Mouse (Mus musculus) gastrocnemius, adult 2 months (tissue): ENCODE data around the gene Fam160a1. TPM values are rescaled to one million over a fixed set of nuclear protein-coding genes. Genes with fewer than 3 reads are reported as not detected.

Experiments used
- DNase-seq: peaks from one replicate; pipeline ENCODE4 v3.0.0; 2022
- H3K27ac ChIP-seq: fragments of 200-600 bp; 2 replicates; pipeline ENCODE4 v1.8.1; 2022; ENCODE audit warnings: mild to moderate bottlenecking
- H3K4me3 ChIP-seq: fragments of 200-600 bp; 2 replicates; pipeline ENCODE4 v1.8.1; 2022; ENCODE audit warnings: mild to moderate bottlenecking, moderate library complexity
- CTCF ChIP-seq: fragments of 200-600 bp; IDR thresholded peaks from 2 replicates; pipeline ENCODE4 v1.8.1; 2022; ENCODE audit warnings: antibody characterized with exemption, mild to moderate bottlenecking, moderate library complexity
- intact Hi-C: fragments of 180-260 bp; cut with DNase I; formaldehyde crosslinking; loops from one replicate; pipeline ENCODE4 v1.15.1; 2025
- total RNA-seq, 2 experiments: library from RNA; stranded (reverse); gene quantifications; 2 replicates each; pipeline ENCODE4 v1.2.3; 2021

Fam160a1 gene
- total RNA-seq, 2 experiments from 2014 or later = 54.3 to 56.8 TPM

DNA sequence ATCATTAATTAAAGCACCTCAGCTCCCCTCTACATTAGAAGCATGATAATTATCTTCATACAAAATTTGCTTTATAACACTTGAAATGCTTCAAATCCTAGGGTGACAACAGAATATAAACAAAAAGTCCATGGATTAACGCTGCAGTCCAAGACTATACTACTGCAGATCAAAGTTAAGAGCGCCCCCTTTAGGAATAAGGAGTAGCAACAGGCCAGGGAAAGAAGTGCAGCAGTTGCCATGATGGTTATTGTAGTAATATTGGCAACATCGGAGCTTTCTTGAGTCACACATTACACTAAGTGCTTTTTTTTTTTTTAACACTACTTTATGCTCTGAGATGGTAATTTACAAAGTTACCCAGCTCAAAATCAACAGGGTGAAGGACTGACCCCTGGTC lies 43.7 kb downstream of the Fam160a1 start:
- Histone ChIP-seq H3K27ac (no peak overlapping the region), H3K4me3 (no peak overlapping the region)
- intact Hi-C loops = no loop called here
- DNase-seq = no peak
- TF ChIP-seq CTCF = peak; percentile 33; the same call in 1 of the 2 replicates

GRCm38 (mm10) chr3:85764937-85765337 lies 52.2 kb downstream of the Fam160a1 start:
- Histone ChIP-seq H3K27ac (peak overlapping the region; percentile 40), H3K4me3 (no peak overlapping the region)
- DNase-seq = no peak
- no peak for TF ChIP-seq CTCF
- intact Hi-C loops = no loop called here

GRCm38 (mm10) chr3:85764008-85764834 lies 52.9 kb downstream of the Fam160a1 start:
- intact Hi-C loops = no loop called here
- H3K27ac ChIP-seq = no peak overlapping the region
- H3K4me3 ChIP-seq = no peak overlapping the region
- DNase-seq = no peak
- TF ChIP-seq CTCF = no peak

- Histone ChIP-seq H3K27ac (no peak overlapping the region), H3K4me3 (no peak overlapping the region)
- intact Hi-C loops = no loop called here
- no peak for TF ChIP-seq CTCF
- no peak for DNase-seq
Measured at GRCm38 (mm10) chr3:85757944-85758343, 59.1 kb downstream of the Fam160a1 start.

- intact Hi-C loops = no loop called here
- Histone ChIP-seq H3K4me3 (no peak overlapping the region), H3K27ac (no peak overlapping the region)
- TF ChIP-seq CTCF = no peak
- no peak for DNase-seq
Measured at GRCm38 (mm10) chr3:85757435-85757834, 59.7 kb downstream of the Fam160a1 start.

GRCm38 (mm10) chr3:85749348-85749747 lies 67.7 kb downstream of the Fam160a1 start:
- Histone ChIP-seq H3K27ac (no peak overlapping the region), H3K4me3 (no peak overlapping the region)
- intact Hi-C loops = no loop called here
- no peak for DNase-seq
- no peak for TF ChIP-seq CTCF

- no peak overlapping the region for H3K4me3 ChIP-seq
- DNase-seq = no peak
- intact Hi-C loops = no loop called here
- no peak overlapping the region for H3K27ac ChIP-seq
- TF ChIP-seq CTCF = no peak
Measured at GRCm38 (mm10) chr3:85748863-85749262, 68.2 kb downstream of the Fam160a1 start.

GRCm38 (mm10) chr3:85746116-85746515 lies 71.0 kb downstream of the Fam160a1 start:
- no peak for TF ChIP-seq CTCF
- intact Hi-C loops = no loop called here
- H3K27ac ChIP-seq = no peak overlapping the region
- no peak overlapping the region for H3K4me3 ChIP-seq
- DNase-seq = no peak

DNA sequence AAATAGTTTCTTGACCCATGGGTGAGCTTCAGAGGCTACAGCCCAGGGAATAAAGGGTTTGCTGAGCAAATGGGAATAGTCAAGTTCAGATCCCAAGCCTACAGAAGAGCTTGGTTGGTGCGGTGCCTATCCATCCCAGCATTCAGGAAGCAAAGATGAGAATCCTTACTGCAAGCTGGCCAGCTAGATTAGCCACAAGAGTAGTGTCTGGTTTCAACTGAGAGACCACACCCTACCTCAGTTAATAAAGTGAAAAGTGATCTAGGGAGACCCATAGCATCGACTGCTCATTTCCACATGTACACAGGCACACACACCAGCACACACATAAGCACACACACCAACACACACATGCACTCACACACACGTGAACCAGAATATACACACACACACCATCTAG lies 75.3 kb downstream of the Fam160a1 start:
- intact Hi-C loops = no loop called here
- TF ChIP-seq CTCF = no peak
- DNase-seq = no peak
- Histone ChIP-seq H3K4me3 (no peak overlapping the region), H3K27ac (no peak overlapping the region)

DNA sequence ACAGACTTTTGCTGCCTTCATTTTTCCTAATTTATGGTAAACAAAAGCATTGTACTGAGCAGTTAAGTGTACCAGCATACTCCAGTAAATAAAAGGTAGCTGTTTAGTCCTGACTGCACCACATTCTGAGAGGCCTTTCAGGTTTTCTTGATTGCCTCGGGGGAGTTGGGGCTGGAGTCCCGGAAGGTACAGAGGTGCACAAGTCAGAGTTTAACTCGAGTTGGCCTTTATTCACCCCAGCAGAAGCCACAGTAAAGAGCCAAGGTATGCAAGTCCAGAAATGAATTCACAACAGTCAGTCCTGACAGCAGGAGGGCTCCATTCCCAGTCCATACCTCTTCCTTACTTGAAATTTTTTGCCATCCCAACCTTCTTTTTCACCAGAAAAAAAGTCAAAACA lies 78.5 kb downstream of the Fam160a1 start:
- Histone ChIP-seq H3K4me3 (no peak overlapping the region), H3K27ac (no peak overlapping the region)
- no peak for TF ChIP-seq CTCF
- DNase-seq = no peak
- intact Hi-C loops = no loop called here

DNA sequence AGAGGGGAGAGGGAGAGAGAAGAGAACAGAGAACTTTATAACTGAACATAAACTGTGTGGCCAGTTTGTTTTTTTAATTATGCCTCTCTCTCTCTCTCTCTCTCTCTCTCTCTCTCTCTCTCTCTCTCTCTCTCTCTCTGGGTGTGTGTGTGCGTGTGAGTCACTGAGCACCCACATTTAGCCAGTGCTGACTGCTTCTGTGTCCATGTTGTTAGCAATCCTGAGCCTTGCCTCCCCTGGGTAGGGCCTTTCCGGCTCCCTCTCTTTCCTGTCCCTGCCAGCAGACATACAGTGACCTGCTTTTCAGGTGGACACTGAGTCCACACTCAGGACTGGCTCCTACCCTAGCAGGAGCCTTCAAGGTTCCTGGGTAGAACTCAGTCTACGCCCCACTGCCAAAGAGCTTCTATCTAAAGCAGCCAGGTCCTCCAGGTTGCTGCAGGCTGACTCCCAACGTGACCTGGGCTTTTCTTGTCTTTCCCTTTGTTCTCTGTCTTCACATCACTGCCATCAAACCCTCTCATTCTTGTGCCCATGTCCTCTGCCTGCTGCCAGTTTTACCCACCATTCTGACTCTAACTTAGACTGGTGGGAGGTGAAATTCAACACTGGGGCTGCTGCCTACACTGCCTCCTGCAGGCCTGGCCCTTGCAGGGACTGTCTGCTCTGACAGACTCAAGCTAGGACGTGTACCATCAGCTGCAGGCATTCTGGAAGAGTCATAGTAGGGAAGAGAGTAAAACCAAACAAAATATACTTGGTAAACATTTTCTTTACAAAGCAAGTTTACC lies 83.0 kb downstream of the Fam160a1 start:
- Histone ChIP-seq H3K27ac (no peak overlapping the region; the same call in 1 of the 2 replicates), H3K4me3 (no peak overlapping the region)
- intact Hi-C loops = no loop called here
- TF ChIP-seq CTCF = no peak
- DNase-seq = no peak

DNA sequence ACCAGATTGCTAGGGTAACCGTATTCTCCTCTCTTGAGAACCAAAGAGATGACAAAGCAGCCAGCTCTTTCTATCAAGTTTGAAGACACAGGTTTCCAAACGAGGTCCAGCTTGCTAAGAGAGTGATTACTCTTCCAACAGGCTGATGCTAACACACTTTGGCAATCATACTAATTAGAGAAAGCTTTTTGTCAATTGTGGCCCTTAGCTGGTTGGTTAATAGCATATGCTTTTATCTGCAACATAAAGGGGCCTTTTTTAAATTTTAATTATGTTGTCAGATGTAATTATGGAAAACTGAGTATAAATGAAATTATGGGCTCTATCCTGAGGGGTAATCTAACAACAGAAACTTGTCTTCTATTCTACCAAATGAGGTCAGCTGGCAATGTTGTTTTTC lies 89.9 kb downstream of the Fam160a1 start:
- intact Hi-C loops = no loop called here
- DNase-seq = no peak
- TF ChIP-seq CTCF = no peak

DNA sequence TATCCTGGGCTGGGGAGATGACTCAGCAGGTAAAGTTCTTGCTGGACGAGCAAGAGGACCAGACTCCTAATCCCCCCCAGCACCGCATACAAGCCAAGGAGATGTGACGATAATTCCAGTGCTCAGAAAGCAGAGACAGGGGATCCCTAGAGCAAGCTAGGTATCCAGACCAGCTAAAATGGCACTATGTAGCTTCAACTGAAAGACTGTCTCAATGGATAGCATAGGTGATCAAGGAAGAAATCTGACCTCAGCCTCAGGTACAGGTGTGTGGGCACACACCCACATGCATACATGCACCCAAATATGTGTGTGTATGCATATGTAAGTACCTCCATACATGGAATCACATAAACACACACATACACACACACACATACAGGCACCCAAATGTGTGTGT lies 91.1 kb downstream of the Fam160a1 start:
- DNase-seq = no peak
- Histone ChIP-seq H3K27ac (no peak overlapping the region), H3K4me3 (no peak overlapping the region)
- no peak for TF ChIP-seq CTCF
- intact Hi-C loops = no loop called here

More for the DNA sequence above, 89.9 kb downstream of the Fam160a1 start:
- no peak overlapping the region for H3K27ac ChIP-seq
- no peak overlapping the region for H3K4me3 ChIP-seq

DNA sequence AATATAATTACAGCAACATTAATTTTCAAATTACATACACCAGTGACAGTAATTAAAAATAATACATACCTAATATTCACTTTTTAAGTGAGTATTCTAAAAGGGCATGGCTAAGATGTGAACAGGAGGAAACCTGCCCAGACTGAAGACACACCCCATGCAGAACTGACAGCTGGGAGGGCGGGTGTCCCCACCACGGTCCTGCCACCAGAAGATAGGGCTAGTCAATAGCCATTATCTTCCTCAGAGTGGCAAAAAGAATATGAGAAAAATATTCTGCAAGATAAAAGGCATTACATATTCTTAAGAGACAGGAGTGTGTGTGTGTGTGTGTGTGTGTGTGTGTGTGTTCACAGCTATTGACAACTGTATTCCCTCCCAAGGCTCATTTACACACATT lies 92.0 kb downstream of the Fam160a1 start:
- Histone ChIP-seq H3K4me3 (no peak overlapping the region), H3K27ac (no peak overlapping the region)
- intact Hi-C loops = no loop called here
- no peak for DNase-seq
- TF ChIP-seq CTCF = no peak
